Mouse (Mus musculus) embryonic facial prominence, embryonic 12.5 days (tissue): Measurements from ENCODE around the gene Mtfp1. TPM values are rescaled to one million over a fixed set of nuclear protein-coding genes. Genes with fewer than 3 reads are reported as not detected.

Source experiments
- ATAC-seq: fragments of 200-750 bp; cut with Nextera tagmentation; 2 replicates; pipeline ENCODE4 v1.8.0; 2017; ENCODE audit not compliant: insufficient number of reproducible peaks, insufficient read depth, low FRiP score, low TSS enrichment
- H3K27ac ChIP-seq: fragments of 300-500 bp; sonication (generic); 2 replicates; pipeline ENCODE4 v1.5.1; 2016; ENCODE audit warnings: mild to moderate bottlenecking
- H3K27me3 ChIP-seq: fragments of 300-500 bp; sonication (generic); 2 replicates; pipeline ENCODE4 v1.6.1; 2016; ENCODE audit warnings: mild to moderate bottlenecking, moderate library complexity
- H3K36me3 ChIP-seq: fragments of 300-500 bp; sonication (generic); 2 replicates; pipeline ENCODE4 v1.6.1; 2016; ENCODE audit warnings: mild to moderate bottlenecking
- H3K4me1 ChIP-seq: fragments of 300-500 bp; sonication (generic); 2 replicates; pipeline ENCODE4 v1.6.1; 2016
- H3K4me2 ChIP-seq: fragments of 300-500 bp; sonication (generic); replicated peaks from 2 replicates; pipeline ENCODE4 v1.6.1; 2016; ENCODE audit warnings: mild to moderate bottlenecking, moderate library complexity
- H3K4me3 ChIP-seq: fragments of 300-500 bp; sonication (generic); 2 replicates; pipeline ENCODE4 v1.5.1; 2016; ENCODE audit warnings: mild to moderate bottlenecking
- H3K9ac ChIP-seq: fragments of 300-500 bp; sonication (generic); 2 replicates; pipeline ENCODE4 v1.6.1; 2016; ENCODE audit warnings: mild to moderate bottlenecking, moderate library complexity
- H3K9me3 ChIP-seq: fragments of 300-500 bp; sonication (generic); 2 replicates; pipeline ENCODE4 v1.6.1; 2016; ENCODE audit warnings: mild to moderate bottlenecking, moderate library complexity
- WGBS: fragments of 180-500 bp; shearing (Covaris S2); methylation state at CpG from one replicate; pipeline ENCODE4 v1.1.7; 2016; 5-methylcytosine and 5-hydroxymethylcytosine counted together
- microRNA-seq: library from miRNA; unstranded; fragments of <30 nt; microRNA quantifications from one replicate; pipeline ENCODE4, GENCODE M21; 2017
- polyA plus RNA-seq: library from polyadenylated mRNA; unstranded; fragments of >200 nt; fragmentation: Nextera tagmentation; extraction: Ambion mirVana; gene quantifications from 2 replicates; pipeline ENCODE4 v1.2.1, GENCODE M21; 2016

Mtfp1 gene
- polyA plus RNA-seq, 1 experiment from 2014 or later, result 7.6 TPM

GRCm38 (mm10) chr11:4064627-4065122 is 30.6 kb downstream of the Mtfp1 start, which contains the start of gene Sec14l3:
TSS of gene Sec14l3 (plus strand) at chr11:4064841.
- Histone ChIP-seq H3K27me3 (no peaks in the 10 kb centered on the region), H3K4me3 (no peak within 1 kb of the TSS), H3K9ac (no peak within 1 kb of the TSS), H3K4me2 (no peak within 1 kb of the TSS), H3K27ac (no peak within 1 kb of the TSS), H3K36me3 (no peaks in the 10 kb centered on the region), H3K9me3 (no peaks in the 10 kb centered on the region), H3K4me1 (no peaks in the 10 kb centered on the region)
- WGBS, result 70% methylated on average over 5 of the region's 5 CpGs
- ATAC-seq, result no peak

- H3K4me2 ChIP-seq, result no peak overlapping the region
- no peak overlapping the region for H3K9ac ChIP-seq
- no peak overlapping the region for H3K4me3 ChIP-seq
- H3K27ac ChIP-seq, result no peak overlapping the region
- H3K36me3 ChIP-seq, result no peaks in the 10 kb centered on the region
- 36% methylated on average over 6 of the region's 6 CpGs for WGBS
- H3K27me3 ChIP-seq, result no peaks in the 10 kb centered on the region
- no peaks in the 10 kb centered on the region for H3K4me1 ChIP-seq
- ATAC-seq, result no peak
- no peaks in the 10 kb centered on the region for H3K9me3 ChIP-seq
Measured at GRCm38 (mm10) chr11:4062981-4063380, 32.3 kb downstream of the Mtfp1 start.

- no peak for ATAC-seq
- Histone ChIP-seq H3K4me2 (no peak overlapping the region), H3K9me3 (no peaks in the 10 kb centered on the region), H3K27ac (no peak overlapping the region), H3K27me3 (no peaks in the 10 kb centered on the region), H3K36me3 (no peaks in the 10 kb centered on the region), H3K4me1 (no peaks in the 10 kb centered on the region), H3K9ac (no peak overlapping the region), H3K4me3 (no peak overlapping the region)
- 89% methylated on average over 4 of the region's 4 CpGs for WGBS
Measured at GRCm38 (mm10) chr11:4062523-4062922, 32.7 kb downstream of the Mtfp1 start.

- no peak overlapping the region for H3K4me3 ChIP-seq
- WGBS, result 75% methylated on average over 5 of the region's 5 CpGs
- no peaks in the 10 kb centered on the region for H3K4me1 ChIP-seq
- no peak overlapping the region for H3K9ac ChIP-seq
- no peak for ATAC-seq
- no peak overlapping the region for H3K4me2 ChIP-seq
- H3K36me3 ChIP-seq, result no peaks in the 10 kb centered on the region
- H3K9me3 ChIP-seq, result no peaks in the 10 kb centered on the region
- no peaks in the 10 kb centered on the region for H3K27me3 ChIP-seq
- no peak overlapping the region for H3K27ac ChIP-seq
Measured at GRCm38 (mm10) chr11:4060866-4061575, 34.2 kb downstream of the Mtfp1 start.

GRCm38 (mm10) chr11:4053586-4053985 is 41.7 kb downstream of the Mtfp1 start:
- no peak overlapping the region for H3K4me3 ChIP-seq
- H3K4me1 ChIP-seq, result no peaks in the 10 kb centered on the region
- WGBS, result 22% methylated on average over 5 of the region's 5 CpGs
- no peak for ATAC-seq
- no peaks in the 10 kb centered on the region for H3K36me3 ChIP-seq
- no peaks in the 10 kb centered on the region for H3K27me3 ChIP-seq
- no peak overlapping the region for H3K4me2 ChIP-seq
- no peaks in the 10 kb centered on the region for H3K9me3 ChIP-seq
- no peak overlapping the region for H3K9ac ChIP-seq
- no peak overlapping the region for H3K27ac ChIP-seq

- Histone ChIP-seq H3K9ac (no peak overlapping the region), H3K4me3 (no peak overlapping the region), H3K4me1 (no peaks in the 10 kb centered on the region), H3K36me3 (no peaks in the 10 kb centered on the region), H3K27me3 (no peaks in the 10 kb centered on the region; the same call in 1 of the 2 replicates), H3K9me3 (no peaks in the 10 kb centered on the region), H3K27ac (no peak overlapping the region), H3K4me2 (no peak overlapping the region)
- ATAC-seq, result no peak
- WGBS, result 81% methylated on average over 6 of the region's 6 CpGs
Measured at GRCm38 (mm10) chr11:4048438-4048837, 46.8 kb downstream of the Mtfp1 start.

- Histone ChIP-seq H3K4me1 (no peaks in the 10 kb centered on the region), H3K9me3 (no peaks in the 10 kb centered on the region), H3K4me2 (no peak overlapping the region), H3K4me3 (no peak overlapping the region), H3K36me3 (no peaks in the 10 kb centered on the region), H3K27ac (no peak overlapping the region), H3K9ac (no peak overlapping the region), H3K27me3 (no peaks in the 10 kb centered on the region; the same call in 1 of the 2 replicates)
- 94% methylated on average over 2 of the region's 2 CpGs for WGBS
- ATAC-seq, result no peak
Measured at GRCm38 (mm10) chr11:4047766-4048165, 47.5 kb downstream of the Mtfp1 start.

GRCm38 (mm10) chr11:4046526-4046925 is 48.7 kb downstream of the Mtfp1 start:
- H3K4me3 ChIP-seq, result no peak overlapping the region
- H3K4me1 ChIP-seq, result no peaks in the 10 kb centered on the region
- ATAC-seq, result no peak
- no peak overlapping the region for H3K27ac ChIP-seq
- H3K9ac ChIP-seq, result no peak overlapping the region
- H3K27me3 ChIP-seq, result no peaks in the 10 kb centered on the region; the same call in 1 of the 2 replicates
- H3K4me2 ChIP-seq, result no peak overlapping the region
- WGBS, result 59% methylated on average over 5 of the region's 5 CpGs
- no peaks in the 10 kb centered on the region for H3K36me3 ChIP-seq
- no peaks in the 10 kb centered on the region for H3K9me3 ChIP-seq

GRCm38 (mm10) chr11:4043081-4043480 is 52.2 kb downstream of the Mtfp1 start:
- no peaks in the 10 kb centered on the region; the same call in 1 of the 2 replicates for H3K27me3 ChIP-seq
- WGBS, result 91% methylated on average over 7 of the region's 7 CpGs
- H3K4me2 ChIP-seq, result no peak overlapping the region
- H3K9me3 ChIP-seq, result no peaks in the 10 kb centered on the region
- H3K4me3 ChIP-seq, result no peak overlapping the region
- ATAC-seq, result no peak
- H3K4me1 ChIP-seq, result no peaks in the 10 kb centered on the region
- no peaks in the 10 kb centered on the region for H3K36me3 ChIP-seq
- H3K27ac ChIP-seq, result no peak overlapping the region
- no peak overlapping the region for H3K9ac ChIP-seq

Small RNA genes within 50 kb of the gene (microRNA-seq; reads per million reads assigned to microRNA genes)
- gene Mir3060, result 6.0 reads per million, percentile 21 among the genes with 10 or more reads in this experiment

Other genes with a start within 250 kb of the Mtfp1 start
- gene Osbp2, start 231.5 kb downstream of the Mtfp1 start, polyA plus RNA-seq, result 2.1 TPM in 2 replicates
- 0.14 and 0.33 TPM in 2 replicates for gene 4921536K21Rik, start 200.3 kb downstream of the Mtfp1 start, polyA plus RNA-seq
- gene Dusp18, start 200.2 kb downstream of the Mtfp1 start, polyA plus RNA-seq, result 12.7 and 14.7 TPM in 2 replicates
- gene Slc35e4, start 180.8 kb downstream of the Mtfp1 start, polyA plus RNA-seq, result 5.1 and 5.2 TPM in 2 replicates
- 34.6 and 36.1 TPM in 2 replicates for gene Tcn2, start 163.3 kb downstream of the Mtfp1 start, polyA plus RNA-seq
- 79.1 and 82.2 TPM in 2 replicates for gene Pes1, start 131.5 kb downstream of the Mtfp1 start, polyA plus RNA-seq
- 0.18 and 0.25 TPM in 2 replicates for gene 4930556J24Rik, start 118.7 kb downstream of the Mtfp1 start, polyA plus RNA-seq
- 2.2 and 2.4 TPM in 2 replicates for gene Gal3st1, start 111.8 kb downstream of the Mtfp1 start, polyA plus RNA-seq
- gene Sec14l4, start 64.0 kb downstream of the Mtfp1 start, polyA plus RNA-seq, result 0.23 TPM in 1 of 2 replicates, not detected in the other
- not detected in 2 replicates for gene Sec14l3, start 30.6 kb downstream of the Mtfp1 start, polyA plus RNA-seq
- 2.0 and 2.4 TPM in 2 replicates for gene Sec14l2, start 28.0 kb upstream of the Mtfp1 start, polyA plus RNA-seq
- gene Rnf215, start 39.8 kb upstream of the Mtfp1 start, polyA plus RNA-seq, result 43.0 and 44.7 TPM in 2 replicates
- 9.3 and 10.7 TPM in 2 replicates for gene Ccdc157, start 64.8 kb upstream of the Mtfp1 start, polyA plus RNA-seq
- 70.0 and 73.9 TPM in 2 replicates for gene Sf3a1, start 64.9 kb upstream of the Mtfp1 start, polyA plus RNA-seq
- 34.7 and 39.2 TPM in 2 replicates for gene Tbc1d10a, start 91.3 kb upstream of the Mtfp1 start, polyA plus RNA-seq
- gene Castor1, start 122.8 kb upstream of the Mtfp1 start, polyA plus RNA-seq, result 3.0 and 3.6 TPM in 2 replicates
- not detected in 2 replicates for gene Osm, start 141.0 kb upstream of the Mtfp1 start, polyA plus RNA-seq
- gene Lif, start 162.1 kb upstream of the Mtfp1 start, polyA plus RNA-seq, result 0.06 and 0.09 TPM in 2 replicates